Mouse (Mus musculus) A20 (cell line): ENCODE results near the gene Smim26.
A peak's percentile ranks its signal among the peaks of the same experiment; 100 is the strongest.

Experiments
- DNase-seq: peaks from one replicate; pipeline ENCODE4 v3.0.0-alpha.2; 2011; ENCODE audit warnings: low read depth, low spot score

Gene Smim26

DNA sequence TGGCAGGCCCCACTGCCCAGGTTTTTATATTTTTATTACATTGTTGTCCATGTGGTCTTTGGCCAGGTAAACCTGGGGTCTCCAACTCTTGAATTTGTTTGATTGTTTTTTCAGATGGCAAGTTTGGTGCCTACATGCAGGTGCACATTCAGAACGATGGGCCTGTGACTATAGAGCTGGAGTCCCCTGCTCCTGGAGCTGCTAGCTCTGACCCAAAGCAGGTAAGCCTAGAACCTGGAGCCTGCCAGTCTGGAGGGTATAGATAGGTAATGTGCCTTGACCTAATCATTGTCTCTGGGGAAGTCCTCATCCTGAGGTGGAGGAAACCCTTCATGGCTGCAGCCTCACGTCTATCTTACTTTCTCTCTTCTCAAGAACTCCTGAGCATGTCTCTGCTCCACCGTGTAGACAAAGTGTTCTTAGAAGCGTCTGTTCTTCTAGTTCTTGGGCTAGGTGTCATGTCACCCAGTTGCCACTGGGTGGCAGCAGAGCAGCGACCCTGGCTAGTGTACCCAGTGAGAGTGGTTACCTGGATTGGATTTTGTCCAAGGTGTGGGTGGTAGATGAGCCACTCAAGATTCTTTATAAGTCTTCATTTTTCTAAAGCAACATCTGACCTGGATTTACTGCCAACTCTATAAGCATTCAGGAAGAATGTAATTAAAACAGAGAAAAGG, 41.9 kb downstream of the Smim26 start:
- peak; percentile 60 for DNase-seq

DNA sequence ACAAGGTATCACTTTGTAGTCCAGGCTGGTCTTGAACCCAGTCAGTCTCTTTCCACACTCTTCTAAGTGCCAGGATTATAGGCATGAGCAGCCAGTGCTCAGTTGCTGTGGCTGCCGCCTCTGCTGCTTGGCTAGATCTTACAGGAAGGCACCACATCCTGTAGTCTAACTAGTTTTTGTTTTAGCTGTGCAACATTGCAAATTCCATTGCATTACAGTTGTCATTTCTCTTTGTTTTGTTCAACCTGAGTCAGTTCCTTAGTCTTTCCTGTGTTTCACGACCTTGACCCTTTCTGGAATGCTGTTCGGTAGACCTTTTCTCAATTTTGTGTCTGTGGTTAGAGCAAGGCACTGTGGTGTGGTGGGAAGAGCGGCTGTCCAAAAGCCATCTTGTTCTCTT, 43.4 kb downstream of the Smim26 start:
- DNase-seq, result no peak

DNA sequence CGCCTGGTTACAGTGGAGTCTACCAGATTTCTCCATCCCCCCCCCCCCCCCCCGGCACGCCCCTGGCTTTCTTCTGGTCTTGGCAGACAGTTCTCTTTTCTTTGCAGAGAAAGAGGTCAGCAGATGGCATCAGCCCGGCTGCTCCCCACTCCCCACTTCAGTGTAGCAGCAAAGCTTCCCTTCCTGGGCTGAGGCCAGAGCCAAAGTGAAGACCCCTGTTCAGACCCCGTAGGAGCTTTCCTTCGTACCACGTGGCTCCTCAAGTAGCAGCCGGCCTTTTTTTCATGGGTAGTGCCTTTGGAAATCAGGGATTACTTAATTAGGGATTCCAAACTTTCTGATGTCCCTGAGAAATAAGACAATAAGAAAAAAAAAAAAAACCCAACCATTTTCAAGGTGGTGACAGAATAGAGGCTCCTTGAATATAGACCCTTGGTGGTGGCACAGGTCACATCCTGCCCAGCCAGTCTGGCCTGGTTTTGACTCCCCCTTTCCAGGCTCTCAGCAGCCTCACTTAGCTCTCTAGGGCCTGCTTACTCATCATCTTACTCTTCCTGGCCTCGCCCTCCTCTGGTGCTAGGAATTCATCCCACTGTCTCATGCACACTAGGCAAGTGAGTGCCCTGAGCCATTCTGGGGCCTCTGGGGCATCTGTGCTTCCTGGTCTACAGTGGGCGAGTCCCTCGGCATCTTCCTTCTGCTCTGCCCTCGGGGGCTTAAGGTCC, 44.0 kb downstream of the Smim26 start:
- DNase-seq, result no peak

DNA sequence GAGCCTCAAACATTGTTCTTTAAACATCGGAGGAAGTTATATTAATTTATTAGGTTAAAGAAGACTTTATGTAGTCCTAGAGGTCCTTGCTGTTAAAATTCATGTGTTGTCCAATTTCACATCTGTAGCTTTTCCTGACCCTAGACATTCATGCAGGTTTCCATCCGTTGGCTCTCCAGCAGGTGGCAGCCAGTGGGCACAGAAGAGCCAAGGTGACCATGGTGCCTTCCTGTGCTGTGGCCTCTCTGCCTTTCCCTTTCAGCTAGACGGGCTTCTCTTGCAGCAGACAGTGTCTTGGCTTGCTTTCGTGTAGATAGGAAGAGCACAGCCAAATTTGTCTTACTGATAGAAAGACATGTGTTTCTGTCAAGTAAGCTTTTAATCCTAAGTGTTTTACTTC, 44.9 kb downstream of the Smim26 start:
- DNase-seq, result no peak

DNA sequence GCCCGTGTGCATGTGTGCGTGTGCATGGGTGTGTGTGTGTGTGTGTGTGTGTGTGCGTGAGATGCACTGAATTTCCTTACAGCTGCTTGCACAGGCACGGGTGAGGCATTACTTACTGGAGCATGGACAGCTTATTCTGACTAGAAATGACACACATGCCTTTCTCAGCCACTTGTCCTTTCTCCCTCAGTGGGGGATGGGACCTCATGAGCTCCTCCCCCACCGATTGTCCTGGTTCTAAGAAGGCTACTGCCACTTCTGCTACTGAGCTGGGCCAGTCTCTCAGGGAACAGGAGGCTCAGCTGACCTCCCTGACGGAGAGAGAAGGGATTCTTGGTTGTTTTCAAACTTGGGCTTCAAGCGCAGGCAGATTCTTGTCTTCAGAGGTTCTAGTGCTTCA, 46.2 kb downstream of the Smim26 start:
- DNase-seq, result no peak

DNA sequence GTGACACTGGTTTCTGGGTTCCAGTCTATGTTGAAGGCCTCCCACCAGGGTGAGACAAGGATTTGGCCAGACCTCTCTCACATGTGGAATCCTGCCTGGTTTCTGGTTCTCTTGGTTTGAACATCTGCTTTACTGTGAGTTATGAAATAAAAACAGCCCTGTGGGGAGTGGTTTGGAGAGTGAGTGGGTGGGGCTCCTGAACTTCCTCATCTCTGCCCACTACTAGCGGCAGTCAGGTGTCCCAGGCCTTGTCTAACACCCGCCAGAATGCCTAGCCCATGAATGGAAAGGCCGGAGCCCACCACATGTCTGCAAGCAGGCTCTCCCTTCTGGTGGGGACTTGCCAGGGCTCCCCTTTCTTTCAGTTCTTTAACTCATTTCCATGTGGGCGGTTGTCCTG, 48.1 kb downstream of the Smim26 start:
- peak; percentile 22 for DNase-seq
